Mouse (Mus musculus): ENCODE results near the gene Olfr380.

Gene Olfr380

DNA sequence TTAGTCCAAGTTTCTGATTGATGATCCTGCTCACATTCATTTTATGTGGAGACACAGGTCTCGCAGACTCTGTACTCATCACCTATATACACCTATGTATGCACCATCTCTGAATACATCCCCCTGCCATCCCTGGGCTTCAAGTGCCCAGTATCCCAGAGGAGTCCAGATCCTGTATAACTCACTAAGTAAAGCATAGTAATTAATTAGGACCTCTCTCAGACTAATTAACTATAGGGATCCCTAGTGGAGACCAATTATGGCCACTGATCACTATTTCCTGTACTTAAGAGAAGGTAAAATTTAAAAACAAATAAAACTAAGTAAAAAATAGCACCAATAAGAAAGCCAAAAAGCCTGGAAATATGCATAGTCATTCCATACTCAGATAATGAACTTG, at the start of gene Olfr380:
Gene Olfr380, minus strand, starts transcription at position 101 of the 400 bp plus-strand sequence.
- no peak for DNase-seq (ENCODE audit: low read depth)

DNA sequence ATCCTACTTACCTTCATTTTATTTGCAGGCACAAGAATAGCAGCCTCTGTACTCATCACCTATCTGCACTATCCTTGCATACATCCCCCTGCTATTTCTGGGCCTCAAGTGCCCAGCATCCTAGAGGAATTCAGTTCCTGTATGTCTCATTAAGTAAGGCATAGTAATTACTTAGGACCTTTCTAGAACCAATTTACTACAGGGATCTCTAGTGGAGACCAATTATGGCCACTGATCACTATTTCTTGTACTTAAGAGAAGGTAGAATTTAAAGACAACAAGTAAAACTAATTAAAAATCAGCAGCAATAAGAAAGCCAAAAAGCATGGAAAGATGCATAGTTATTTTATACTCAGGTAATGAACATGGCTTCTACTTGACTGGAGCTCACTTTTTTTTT, 34.2 kb upstream of the Olfr380 start, which contains the start of gene Olfr381:
Gene Olfr381, minus strand, starts transcription at position 101 of the 400 bp plus-strand sequence.
- DNase-seq (ENCODE audit: low read depth): no peak

DNA sequence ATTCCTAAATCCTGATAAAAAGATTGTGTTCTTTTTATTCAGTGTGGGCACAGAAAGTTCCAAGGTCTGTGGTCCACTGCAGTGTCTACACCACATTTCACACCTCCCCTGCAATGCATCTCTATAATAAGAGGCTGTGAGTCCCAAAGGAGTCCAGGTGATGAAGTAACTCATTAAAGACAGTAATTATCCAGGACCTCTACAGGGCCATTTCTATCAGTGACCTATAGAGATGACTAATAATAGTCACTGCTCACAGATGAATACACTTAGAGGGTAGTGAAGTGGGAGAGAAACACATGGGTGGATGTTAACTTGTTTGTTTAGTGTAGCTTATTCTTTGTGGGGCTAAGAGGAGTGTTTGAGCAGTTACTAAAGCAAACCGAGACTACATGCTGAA, 28.9 kb downstream of the Olfr380 start, which contains the start of gene Olfr378:
Gene Olfr378, minus strand, starts transcription at position 101 of the 400 bp plus-strand sequence.
- DNase-seq (ENCODE audit: low read depth): no peak

All from fibroblast of lung, adult 2 months (primary cell).